Mouse (Mus musculus): ENCODE results near the gene Gpr39. TPM values are rescaled to one million over a fixed set of nuclear protein-coding genes. Genes with fewer than 3 reads are reported as not detected.
A peak's percentile ranks its signal among the peaks of the same experiment; 100 is the strongest.

The Gpr39 gene
- total RNA-seq, 2 experiments from 2014 or later, result not detected

DNA sequence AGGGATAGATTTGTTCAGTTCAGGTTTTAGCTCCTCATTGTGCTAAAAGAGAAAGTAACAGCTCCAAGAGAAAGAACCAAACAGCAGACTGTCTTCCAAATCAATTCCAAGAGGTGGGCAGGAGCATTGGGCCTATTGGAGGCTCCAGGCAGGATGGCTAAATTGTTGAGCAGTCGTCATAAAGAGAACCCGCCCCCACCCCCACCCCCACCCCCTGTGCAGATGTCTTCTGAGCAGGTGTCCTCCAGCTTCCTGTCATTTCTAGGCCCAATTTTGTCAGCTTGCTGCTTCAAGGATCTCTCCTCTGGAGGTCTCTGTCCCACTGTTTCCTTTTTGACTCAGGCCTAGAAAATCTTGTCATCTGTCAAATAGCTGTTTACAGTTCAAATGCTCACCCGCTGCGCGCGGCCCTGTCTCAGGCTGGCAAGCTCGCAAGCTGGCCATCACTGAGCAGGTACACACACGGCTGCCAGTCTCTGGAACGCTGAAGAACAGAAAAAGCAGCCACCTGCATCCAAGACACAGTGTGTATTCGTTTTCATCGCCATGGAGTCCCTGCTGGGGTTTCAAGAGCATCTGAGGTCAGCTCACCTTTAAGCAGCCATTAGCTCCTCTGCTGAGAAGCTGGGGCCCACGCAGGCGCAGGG is 163.1 kb downstream of the Gpr39 start:
- H3K27ac ChIP-seq, result no peak overlapping the region

DNA sequence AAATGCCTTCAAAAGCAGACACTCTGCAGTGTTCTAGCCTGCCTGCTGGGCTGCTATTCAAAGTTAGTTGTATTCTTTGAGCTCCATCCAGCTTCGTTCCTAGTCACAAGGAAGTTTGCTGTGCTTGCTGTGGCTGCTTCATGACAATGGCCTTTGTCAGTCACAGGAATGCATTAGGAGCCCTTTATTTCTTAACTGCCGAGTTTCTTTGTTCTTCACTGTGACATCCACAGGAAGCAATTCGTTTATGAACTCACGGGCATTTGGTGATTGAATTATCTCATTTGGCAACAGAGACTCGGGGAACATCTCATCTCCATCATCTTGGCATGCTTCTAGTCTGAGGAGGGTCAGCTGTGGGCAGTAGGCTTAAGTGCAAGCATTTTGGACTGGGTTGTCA is 177.9 kb downstream of the Gpr39 start:
- H3K4me3 ChIP-seq, result no peak overlapping the region
- no peak for TF ChIP-seq CTCF (IDR thresholded peaks at IDR 0.05)
- intact Hi-C loops (cut with DNase I), result no loop called here
- DNase-seq (ENCODE audit: extremely low spot score in 1 of 2, low spot score in 2 of 2), result no peak
- no peak overlapping the region for H3K27ac ChIP-seq

More for the DNA sequence above, 163.1 kb downstream of the Gpr39 start:
- intact Hi-C loops (cut with DNase I), result no loop called here
- TF ChIP-seq CTCF (IDR thresholded peaks at IDR 0.05), result no peak
- no peak for DNase-seq (ENCODE audit: extremely low spot score in 1 of 2, low spot score in 2 of 2)
- H3K4me3 ChIP-seq, result no peak overlapping the region

DNA sequence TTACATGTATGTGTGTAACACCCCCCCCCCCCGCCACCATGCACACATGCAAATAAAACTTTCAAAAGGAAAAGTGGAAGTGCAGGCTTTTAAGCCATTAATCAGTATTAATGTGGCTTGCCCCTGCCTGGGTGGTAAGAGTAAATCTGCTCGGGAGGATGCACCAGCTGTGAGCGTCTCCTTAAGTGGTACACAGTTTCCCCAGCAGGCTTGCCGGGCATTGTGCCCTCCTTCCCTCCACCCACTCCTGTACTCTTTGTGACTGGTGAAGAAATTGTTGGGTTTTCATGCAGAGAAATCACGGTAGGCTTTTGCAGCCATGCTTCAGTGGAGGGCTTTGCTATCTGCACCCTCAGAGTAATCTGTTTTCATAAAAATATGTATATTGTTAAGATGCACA is 181.8 kb downstream of the Gpr39 start:
- Histone ChIP-seq H3K27ac (no peak overlapping the region), H3K4me3 (no peak overlapping the region)
- intact Hi-C loops (cut with DNase I), result no loop called here
- peak; percentile 22 to 30 for DNase-seq (ENCODE audit: extremely low spot score in 1 of 2, low spot score in 2 of 2)
- TF ChIP-seq CTCF (IDR thresholded peaks at IDR 0.05), result no peak

- no peak for TF ChIP-seq CTCF (IDR thresholded peaks at IDR 0.05)
- intact Hi-C loops (cut with DNase I), result no loop called here
- H3K4me3 ChIP-seq, result no peak overlapping the region
- H3K27ac ChIP-seq, result no peak overlapping the region
- DNase-seq (ENCODE audit: extremely low spot score in 1 of 2, low spot score in 2 of 2), result no peak
These were observed 193.3 kb downstream of the Gpr39 start for GRCm38 (mm10) chr1:125870056-125870455.

GRCm38 (mm10) chr1:125893158-125893557 is 216.4 kb downstream of the Gpr39 start:
- TF ChIP-seq CTCF (IDR thresholded peaks at IDR 0.05), result no peak
- intact Hi-C loops (cut with DNase I), result no loop called here
- no peak for DNase-seq (ENCODE audit: extremely low spot score in 1 of 2, low spot score in 2 of 2)
- H3K27ac ChIP-seq, result no peak overlapping the region
- no peak overlapping the region for H3K4me3 ChIP-seq

DNA sequence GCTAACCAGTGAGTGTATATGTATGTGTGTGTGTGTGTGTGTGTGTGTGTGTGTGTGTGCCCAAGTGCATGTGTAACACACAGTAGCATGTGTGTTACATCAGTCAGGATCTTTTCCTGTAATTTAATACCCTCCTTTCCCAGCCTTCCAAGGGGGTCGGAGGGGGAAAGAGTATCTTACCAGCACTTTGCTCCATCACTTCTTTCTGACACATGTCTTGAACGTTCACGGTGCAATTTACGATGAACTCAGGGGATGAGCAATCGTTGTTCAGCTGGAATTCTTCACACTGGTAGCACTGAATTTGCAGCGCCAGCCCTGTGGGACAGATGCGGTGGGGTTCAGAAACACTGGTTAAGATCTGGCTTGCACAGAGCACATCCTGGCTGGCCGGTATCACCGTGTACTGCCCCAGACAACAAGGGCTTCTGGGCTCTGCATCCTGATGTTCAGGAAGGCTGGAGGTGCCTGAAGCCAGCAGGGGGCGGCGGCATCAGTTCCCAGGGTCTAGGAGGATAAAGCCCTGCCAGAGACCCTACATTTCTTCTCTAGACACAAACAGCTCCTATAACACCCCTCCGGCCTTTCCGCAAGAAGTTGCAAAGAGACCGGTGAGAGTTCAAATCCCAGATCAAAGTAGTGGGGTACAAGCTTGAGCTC is 233.5 kb downstream of the Gpr39 start:
- DNase-seq (ENCODE audit: extremely low spot score in 1 of 2, low spot score in 2 of 2), result peak; percentile 15 to 26
- TF ChIP-seq CTCF (IDR thresholded peaks at IDR 0.05), result peak; percentile 41
- intact Hi-C loops (cut with DNase I), result loop anchor here (5.0 kb wide), 2 partner anchors 303 to 1022 kb away; no protein-coding TSS in a partner anchor
- Histone ChIP-seq H3K27ac (no peak overlapping the region), H3K4me3 (peak overlapping the region; percentile 67)

DNA sequence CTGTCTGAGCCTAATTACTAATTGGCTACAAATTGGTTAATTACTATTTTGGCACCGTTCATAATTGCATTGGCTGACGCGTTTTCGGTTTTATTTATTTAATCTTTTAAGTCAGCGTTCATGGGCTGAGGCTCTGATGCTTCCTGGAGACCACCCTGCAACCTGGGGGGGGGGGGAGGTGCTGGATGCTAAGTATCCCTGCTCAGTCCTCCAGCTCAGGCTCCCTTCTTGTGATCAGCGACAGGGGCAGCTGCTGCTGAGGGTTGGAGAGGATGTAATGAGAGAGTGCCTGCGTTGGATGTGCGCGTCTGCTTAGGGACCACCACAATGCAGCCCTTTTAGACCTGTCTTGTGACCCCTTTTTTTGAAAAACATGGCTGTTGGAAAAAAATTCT is 234.1 kb downstream of the Gpr39 start:
- no peak for DNase-seq (ENCODE audit: extremely low spot score in 1 of 2, low spot score in 2 of 2)
- intact Hi-C loops (cut with DNase I), result loop anchor here (5.0 kb wide), 2 partner anchors 304 to 1021 kb away; no protein-coding TSS in a partner anchor
- TF ChIP-seq CTCF (IDR thresholded peaks at IDR 0.05), result no peak
- no peak overlapping the region for H3K27ac ChIP-seq
- peak overlapping the region; percentile 67 for H3K4me3 ChIP-seq

- Histone ChIP-seq H3K4me3 (peak overlapping the region; percentile 67), H3K27ac (peak overlapping the region; percentile 29; the same call in 1 of the 2 replicates)
- intact Hi-C loops (cut with DNase I), result loop anchor here (5.0 kb wide), 2 partner anchors 304 to 1021 kb away; no protein-coding TSS in a partner anchor
- peak; percentile 46 for DNase-seq (ENCODE audit: extremely low spot score in 1 of 2, low spot score in 2 of 2)
- no peak for TF ChIP-seq CTCF (IDR thresholded peaks at IDR 0.05)
These were observed 234.6 kb downstream of the Gpr39 start for GRCm38 (mm10) chr1:125911337-125911900.

GRCm38 (mm10) chr1:125911901-125912445 is 235.2 kb downstream of the Gpr39 start:
- intact Hi-C loops (cut with DNase I), result loop anchor here (5.0 kb wide), 2 partner anchors 305 to 1020 kb away; no protein-coding TSS in a partner anchor
- peak overlapping the region; percentile 67 for H3K4me3 ChIP-seq
- TF ChIP-seq CTCF (IDR thresholded peaks at IDR 0.05), result no peak
- H3K27ac ChIP-seq, result peak overlapping the region; percentile 29; the same call in 1 of the 2 replicates
- DNase-seq (ENCODE audit: extremely low spot score in 1 of 2, low spot score in 2 of 2), result peak; percentile 69 to 76

- intact Hi-C loops (cut with DNase I), result loop anchor here (5.0 kb wide), 2 partner anchors 306 to 1019 kb away; no protein-coding TSS in a partner anchor
- no peak for TF ChIP-seq CTCF (IDR thresholded peaks at IDR 0.05)
These were observed 236.1 kb downstream of the Gpr39 start, which contains the start of gene Lypd1 for GRCm38 (mm10) chr1:125912601-125913600. Gene Lypd1 (minus strand): TSS chr1:125913101.

GRCm38 (mm10) chr1:125920696-125921095 is 243.9 kb downstream of the Gpr39 start:
- no peak for TF ChIP-seq CTCF (IDR thresholded peaks at IDR 0.05)
- intact Hi-C loops (cut with DNase I), result loop anchor here (5.0 kb wide), 1 partner anchor 512 kb away; no protein-coding TSS in a partner anchor
- no peak for DNase-seq (ENCODE audit: extremely low spot score in 1 of 2, low spot score in 2 of 2)
- Histone ChIP-seq H3K27ac (no peak overlapping the region), H3K4me3 (no peak overlapping the region)

More at GRCm38 (mm10) chr1:125912601-125913600, 236.1 kb downstream of the Gpr39 start, which contains the start of gene Lypd1:
- Histone ChIP-seq H3K27ac (no peak within 1 kb of the TSS; the same call in 1 of the 2 replicates), H3K4me3 (peak within 1 kb of the TSS; percentile 67)
- no peak for DNase-seq (ENCODE audit: extremely low spot score in 1 of 2, low spot score in 2 of 2)

Measured in left cerebral cortex, adult 2 months (tissue).